Mouse (Mus musculus) CH12.LX (cell line): ENCODE measurements at regions not wholly inside any gene's neighbourhood (a gene's known extent, or its start where the extent isn't known, plus 50 kb on each side); places are given as distances from the start of the nearest gene placed in this dataset.

ENCODE experiments used
- DNase-seq: peaks from one replicate; pipeline ENCODE4 v3.0.0-alpha.2; 2013; ENCODE audit errors: extremely low read depth
- H3K27ac ChIP-seq: 2 replicates; pipeline ENCODE4 v1.5.1; 2012; ENCODE audit warnings: low read depth, mild to moderate bottlenecking, control low read depth, moderate library complexity; ENCODE audit not compliant: insufficient read depth
- H3K27me3 ChIP-seq: replicated peaks from 2 replicates; pipeline ENCODE3; 2012; ENCODE audit warnings: inconsistent platforms
- H3K36me3 ChIP-seq, 2 experiments: replicated peaks in 1 of 2; 2 replicates each; pipeline versions ENCODE3 to v1.6.1; 2012; ENCODE audit warnings: inconsistent platforms in 1 of 2, low read length in 1 of 2, mild to moderate bottlenecking in 1 of 2, mixed read lengths in 1 of 2, moderate library complexity in 1 of 2; ENCODE audit not compliant: control insufficient read depth in 1 of 2, insufficient read depth in 1 of 2
- H3K4me1 ChIP-seq, 2 experiments: 2 replicates each; pipeline ENCODE4 v1.6.1; 2012; ENCODE audit warnings: inconsistent platforms in 1 of 2, moderate library complexity in 1 of 2; ENCODE audit not compliant: insufficient read depth in 2 of 2, control insufficient read depth in 1 of 2
- H3K4me2 ChIP-seq: 2 replicates; pipeline ENCODE4 v1.6.1; 2012; ENCODE audit warnings: low read depth, mild to moderate bottlenecking, control low read depth; ENCODE audit not compliant: poor library complexity, insufficient read depth, severe bottlenecking
- H3K4me3 ChIP-seq, 3 experiments: fragments of 150-350 bp in 1 of 3; sonication (generic) in 1 of 3; replicated peaks in 1 of 3; 2 replicates each; pipeline versions ENCODE3 to v1.5.1; 2011 to 2012; ENCODE audit warnings: low read depth in 2 of 3, low read length in 2 of 3, mild to moderate bottlenecking in 2 of 3, moderate library complexity in 2 of 3, control low read depth in 1 of 3, improper control_type of control experiment in 1 of 3, inconsistent platforms in 1 of 3, mixed read lengths in 1 of 3; ENCODE audit not compliant: poor library complexity in 1 of 3
- H3K79me2 ChIP-seq: replicated peaks from 2 replicates; pipeline ENCODE4 v1.6.1; 2012; ENCODE audit warnings: mild to moderate bottlenecking, moderate library complexity; ENCODE audit not compliant: control insufficient read depth, poor library complexity, insufficient read depth, severe bottlenecking; ENCODE audit errors: extremely low read depth
- H3K9ac ChIP-seq: 2 replicates; pipeline ENCODE4 v1.6.1; 2012; ENCODE audit warnings: low read depth, mild to moderate bottlenecking, control low read depth, moderate library complexity; ENCODE audit not compliant: insufficient read depth
- H3K9me3 ChIP-seq: replicated peaks from 2 replicates; pipeline ENCODE3; 2012; ENCODE audit warnings: low read length, inconsistent platforms, mixed read lengths
- BHLHE40 ChIP-seq: IDR thresholded peaks from 2 replicates; pipeline ENCODE4 v1.6.1; 2011; ENCODE audit warnings: mild to moderate bottlenecking, low read depth, low read length, improper control_type of control experiment
- CHD1 ChIP-seq: IDR thresholded peaks from 2 replicates; pipeline ENCODE4 v1.6.1; 2012; ENCODE audit warnings: low read depth, low read length, improper control_type of control experiment, inconsistent platforms
- CHD2 ChIP-seq: IDR thresholded peaks from 2 replicates; pipeline ENCODE4 v1.6.1; 2011; ENCODE audit warnings: low read length, improper control_type of control experiment
- CTCF ChIP-seq, 2 experiments: IDR thresholded peaks in 1 of 2; conservative IDR thresholded peaks in 1 of 2; 2 replicates each; pipeline ENCODE4 v1.5.1; 2011 to 2012; ENCODE audit warnings: low read depth in 2 of 2, low read length in 2 of 2, improper control_type of control experiment in 1 of 2, inconsistent platforms in 1 of 2, mild to moderate bottlenecking in 1 of 2, moderate library complexity in 1 of 2
- ELF1 ChIP-seq: IDR thresholded peaks from 2 replicates; pipeline ENCODE4 v1.6.1; 2014; ENCODE audit warnings: low read depth, mild to moderate bottlenecking, inconsistent platforms, low read length, improper control_type of control experiment
- EP300 ChIP-seq: IDR thresholded peaks from 2 replicates; pipeline ENCODE4 v1.6.1; 2011; ENCODE audit warnings: low read length, improper control_type of control experiment
- ETS1 ChIP-seq: conservative IDR thresholded peaks from 2 replicates; pipeline ENCODE4 v1.6.1; 2012; ENCODE audit warnings: low read depth, mild to moderate bottlenecking, inconsistent platforms, low read length, improper control_type of control experiment, moderate library complexity
- GABPA ChIP-seq: IDR thresholded peaks from 2 replicates; pipeline ENCODE4 v1.6.1; 2012; ENCODE audit warnings: low read depth, low read length, improper control_type of control experiment, inconsistent platforms; ENCODE audit not compliant: insufficient replicate concordance
- IRF4 ChIP-seq: IDR thresholded peaks from 2 replicates; pipeline ENCODE4 v1.6.1; 2014; ENCODE audit warnings: low read depth, mild to moderate bottlenecking, inconsistent platforms, low read length, improper control_type of control experiment
- JUN ChIP-seq: IDR thresholded peaks from 2 replicates; pipeline ENCODE4 v1.6.1; 2011; ENCODE audit warnings: low read depth, mild to moderate bottlenecking, low read length, improper control_type of control experiment, moderate library complexity; ENCODE audit not compliant: insufficient read depth
- JUND ChIP-seq: conservative IDR thresholded peaks from 2 replicates; pipeline ENCODE4 v1.6.1; 2011; ENCODE audit warnings: low read depth, low read length, improper control_type of control experiment
- KAT2A ChIP-seq: IDR thresholded peaks from 2 replicates; pipeline ENCODE4 v1.6.1; 2012; ENCODE audit warnings: low read length, improper control_type of control experiment, inconsistent platforms; ENCODE audit not compliant: insufficient replicate concordance
- MAFK ChIP-seq: IDR thresholded peaks from 2 replicates; pipeline ENCODE4 v1.6.1; 2011; ENCODE audit warnings: low read length, improper control_type of control experiment; ENCODE audit not compliant: insufficient replicate concordance
- MAX ChIP-seq: IDR thresholded peaks from 2 replicates; pipeline ENCODE4 v1.6.1; 2011; ENCODE audit warnings: low read length, improper control_type of control experiment
- MAZ ChIP-seq: IDR thresholded peaks from 2 replicates; pipeline ENCODE4 v1.6.1; 2012; ENCODE audit warnings: low read depth, mild to moderate bottlenecking, inconsistent platforms, low read length, improper control_type of control experiment, moderate library complexity
- MEF2A ChIP-seq: IDR thresholded peaks from 2 replicates; pipeline ENCODE4 v1.6.1; 2014; ENCODE audit warnings: low read depth, mild to moderate bottlenecking, inconsistent platforms, low read length, improper control_type of control experiment, borderline replicate concordance
- MXI1 ChIP-seq: IDR thresholded peaks from 2 replicates; pipeline ENCODE4 v1.6.1; 2011; ENCODE audit warnings: mild to moderate bottlenecking, low read depth, low read length, improper control_type of control experiment
- MYC ChIP-seq: IDR thresholded peaks from 2 replicates; pipeline ENCODE4 v1.6.1; 2011; ENCODE audit warnings: low read depth, mild to moderate bottlenecking, improper control_type of control experiment, low read length
- NELFE ChIP-seq: IDR thresholded peaks from 2 replicates; pipeline ENCODE4 v1.6.1; 2011; ENCODE audit warnings: low read depth, low read length, improper control_type of control experiment
- PAX5 ChIP-seq: IDR thresholded peaks from 2 replicates; pipeline ENCODE4 v1.6.1; 2012; ENCODE audit warnings: low read length, inconsistent platforms, mixed read lengths
- POLR2A ChIP-seq: IDR thresholded peaks from 2 replicates; pipeline ENCODE4 v1.6.1; 2011; ENCODE audit warnings: low read depth, mild to moderate bottlenecking, improper control_type of control experiment, low read length
- POLR2AphosphoS2 ChIP-seq: IDR thresholded peaks from 2 replicates; pipeline ENCODE4 v1.6.1; 2011; ENCODE audit warnings: low read depth, low read length, improper control_type of control experiment
- RAD21 ChIP-seq: IDR thresholded peaks from 2 replicates; pipeline ENCODE4 v1.6.1; 2011; ENCODE audit warnings: low read depth, mild to moderate bottlenecking, low read length, improper control_type of control experiment, moderate library complexity
- RCOR1 ChIP-seq: conservative IDR thresholded peaks from 2 replicates; pipeline ENCODE4 v1.6.1; 2012; ENCODE audit warnings: low read depth, mild to moderate bottlenecking, inconsistent platforms, low read length, improper control_type of control experiment
- SIN3A ChIP-seq: IDR thresholded peaks from 2 replicates; pipeline ENCODE4 v1.6.1; 2012; ENCODE audit warnings: low read length, improper control_type of control experiment, inconsistent platforms
- SMC3 ChIP-seq: IDR thresholded peaks from 2 replicates; pipeline ENCODE4 v1.6.1; 2011; ENCODE audit warnings: low read depth, low read length, improper control_type of control experiment
- TBP ChIP-seq: conservative IDR thresholded peaks from 2 replicates; pipeline ENCODE4 v1.6.1; 2011; ENCODE audit warnings: low read depth, low read length, improper control_type of control experiment
- TCF12 ChIP-seq: IDR thresholded peaks from 2 replicates; pipeline ENCODE4 v1.6.1; 2014; ENCODE audit warnings: low read depth, mild to moderate bottlenecking, inconsistent platforms, low read length, improper control_type of control experiment
- UBTF ChIP-seq: IDR thresholded peaks from 2 replicates; pipeline ENCODE4 v1.6.1; 2012; ENCODE audit warnings: low read depth, mild to moderate bottlenecking, inconsistent platforms, low read length, improper control_type of control experiment, moderate library complexity
- USF1 ChIP-seq: IDR thresholded peaks from 2 replicates; pipeline ENCODE4 v1.6.1; 2014; ENCODE audit warnings: low read depth, mild to moderate bottlenecking, inconsistent platforms, low read length, improper control_type of control experiment
- USF2 ChIP-seq: conservative IDR thresholded peaks from 2 replicates; pipeline ENCODE4 v1.6.1; 2011; ENCODE audit warnings: low read depth, low read length, improper control_type of control experiment
- ZC3H11A ChIP-seq: IDR thresholded peaks from 2 replicates; pipeline ENCODE4 v1.6.1; 2012; ENCODE audit warnings: low read depth, mild to moderate bottlenecking, inconsistent platforms, low read length, improper control_type of control experiment
- ZKSCAN1 ChIP-seq: IDR thresholded peaks from 2 replicates; pipeline ENCODE4 v1.6.1; 2012; ENCODE audit warnings: low read depth, inconsistent platforms, low read length, improper control_type of control experiment, borderline replicate concordance
- ZMIZ1 ChIP-seq: IDR thresholded peaks from 2 replicates; pipeline ENCODE4 v1.6.1; 2012; ENCODE audit warnings: low read depth, mild to moderate bottlenecking, inconsistent platforms, low read length, improper control_type of control experiment
- ZNF384 ChIP-seq: IDR thresholded peaks from 2 replicates; pipeline ENCODE4 v1.6.1; 2012; ENCODE audit warnings: low read depth, low read length, improper control_type of control experiment, inconsistent platforms
- dilution Hi-C: fragments of 300-500 bp; cut with MboI; formaldehyde crosslinking; loops from 2 replicates; pipeline ENCODE4 v1.14.3; 2020; ENCODE audit warnings: low sequenced_read_pairs; ENCODE audit not compliant: extremely low pct_unique_long_range_greater_than_20kb, extremely low pct_ligation_motif_present
- in situ Hi-C: fragments of 300-500 bp; cut with MboI; formaldehyde crosslinking; loops from 3 replicates; pipeline ENCODE4 v1.14.3; 2019; ENCODE audit warnings: low sequenced_read_pairs, low pct_ligation_motif_present, low pct_unique_long_range_greater_than_20kb, mixed read lengths

DNA sequence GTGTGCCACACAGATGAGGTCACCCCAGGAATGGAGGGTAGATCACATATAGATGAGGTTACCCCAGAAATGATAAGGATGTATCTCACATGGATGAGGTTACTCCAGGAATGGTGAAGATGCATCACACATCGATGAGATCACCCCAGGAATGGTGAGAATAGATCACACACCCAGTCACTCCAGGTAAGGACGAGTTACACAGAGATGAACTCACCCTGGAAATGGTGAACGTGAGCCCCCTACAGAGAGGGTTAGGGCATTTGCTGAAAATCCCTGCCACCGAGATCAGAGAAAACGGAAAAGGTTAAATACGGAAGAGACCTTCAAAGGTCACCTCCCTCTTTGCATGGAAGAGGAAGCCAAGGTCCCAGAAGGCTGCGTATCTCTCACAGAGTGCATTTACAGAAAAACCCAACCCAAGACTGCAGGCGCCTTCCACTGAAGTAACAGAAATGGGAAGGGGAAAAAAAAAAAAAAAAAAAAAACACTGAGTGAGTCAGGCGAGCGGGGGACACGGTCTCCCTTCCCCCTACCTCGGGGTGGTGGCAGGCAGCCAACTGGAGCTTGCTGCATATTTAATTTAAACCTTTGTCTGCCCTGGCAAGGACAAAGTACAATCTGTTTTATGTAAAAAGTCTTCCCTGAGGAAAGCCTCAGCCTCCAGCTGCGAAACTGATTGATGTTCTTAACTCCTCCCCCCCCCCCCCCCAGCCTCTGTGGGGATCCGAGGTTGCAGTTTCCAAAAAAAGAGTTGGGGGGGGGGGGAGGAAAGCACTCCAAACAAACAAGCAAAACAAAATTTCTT is 175.8 kb upstream of the Jmjd1c start:
- Histone ChIP-seq H3K79me2 (no peaks in the 10 kb centered on the region), H3K27ac (peak overlapping the region; percentile 65; the same call in 1 of the 2 replicates), H3K4me3 (peak overlapping the region; percentile 12 to 42 (median 39))
- DNase-seq = peak; percentile 48
- TF ChIP-seq MAFK = no peak
- TF ChIP-seq ETS1 = peak; percentile 47
- no peak for TF ChIP-seq MXI1
- TF ChIP-seq SIN3A = 0 out of 2 replicates have a peak, but pooled peaks have one; percentile 53
- peak; percentile 13; the same call in 1 of the 2 replicates for TF ChIP-seq SMC3
- TF ChIP-seq JUN = no peak
- no peak; the same call in 1 of the 2 replicates for TF ChIP-seq IRF4
- TF ChIP-seq GABPA = no peak
- no peak for TF ChIP-seq MYC
- peak; percentile 50; the same call in 1 of the 2 replicates for TF ChIP-seq CHD2
- no peak for TF ChIP-seq USF1
- 0 out of 2 replicates have a peak, but pooled peaks have one; percentile 19 for TF ChIP-seq ZMIZ1
- peak; percentile 73 for TF ChIP-seq ELF1
- TF ChIP-seq MAZ = peak; percentile 77
- TF ChIP-seq UBTF = no peak
- TF ChIP-seq POLR2AphosphoS2 = no peak
- TF ChIP-seq CHD1 = no peak
- TF ChIP-seq PAX5 = no peak
- no peak for TF ChIP-seq RCOR1
- TF ChIP-seq MEF2A = peak; percentile 35; the same call in 1 of the 2 replicates
- TF ChIP-seq NELFE = 0 out of 2 replicates have a peak, but pooled peaks have one; percentile 30
- TF ChIP-seq EP300 = no peak; the same call in 1 of the 2 replicates
- no peak for TF ChIP-seq JUND
- TF ChIP-seq USF2 = no peak
- TF ChIP-seq ZNF384 = peak; percentile 96
- no peak; the same call in none of the 2 replicates for TF ChIP-seq RAD21
- TF ChIP-seq POLR2A = peak; percentile 33
- TF ChIP-seq TCF12 = peak; percentile 45; the same call in 1 of the 2 replicates
- no peak for TF ChIP-seq ZC3H11A
- TF ChIP-seq BHLHE40 = peak; percentile 52
- TF ChIP-seq TBP = 0 out of 2 replicates have a peak, but pooled peaks have one; percentile 17
- no peak for TF ChIP-seq ZKSCAN1
- no peak for TF ChIP-seq KAT2A
- TF ChIP-seq MAX = no peak
- peak in 1 of 2 experiments; percentile 35; a peak in 2 of 4 replicates for TF ChIP-seq CTCF (conservative IDR thresholded peaks at IDR 0.05 in 1 of 2, IDR thresholded peaks at IDR 0.05 in 1 of 2; ENCODE audit: low read depth in 2 of 2, low read length in 2 of 2)
- TF ChIP-seq, all 38 proteins: peak for 15
- in situ Hi-C loops (loop anchor here (10.0 to 25.0 kb wide), 2 partner anchors 85 to 167 kb away; partner anchors contain the start of genes Jmjd1c and Reep3), dilution Hi-C loops (no loop called here)
- peak overlapping the region; percentile 85 for H3K4me2 ChIP-seq
- H3K27me3 ChIP-seq = no peaks in the 10 kb centered on the region
- H3K4me1 ChIP-seq = peaks cover 8 to 31% of the 10 kb centered on the region in 2 experiments
- H3K9ac ChIP-seq = peak overlapping the region; percentile 41
- H3K36me3 ChIP-seq = no peaks in the 10 kb centered on the region
- H3K9me3 ChIP-seq = peaks cover 5% of the 10 kb centered on the region
